Mouse (Mus musculus) heart, embryonic 15.5 days (tissue): Measurements from ENCODE around the gene Atxn3. TPM values are rescaled to one million over a fixed set of nuclear protein-coding genes. Genes with fewer than 3 reads are reported as not detected.
"Not testable (repeated sequence)": the region's sequence is repeated elsewhere in the genome, so short reads cannot be mapped to it uniquely, and the experiment has no call there.

Experiments
- ATAC-seq: fragments of 200-750 bp; cut with Nextera tagmentation; replicated peaks from 2 replicates; pipeline ENCODE4 v1.8.0; 2017; ENCODE audit warnings: low read depth, moderate TSS enrichment; ENCODE audit not compliant: insufficient number of reproducible peaks, insufficient read depth, low FRiP score
- H3K27ac ChIP-seq: fragments of 300-500 bp; sonication (generic); 2 replicates; pipeline ENCODE4 v1.5.1; 2015; ENCODE audit warnings: mild to moderate bottlenecking, inconsistent platforms
- H3K27me3 ChIP-seq: fragments of 300-500 bp; sonication (generic); 2 replicates; pipeline ENCODE4 v1.6.1; 2015; ENCODE audit warnings: inconsistent platforms
- H3K36me3 ChIP-seq: fragments of 300-500 bp; sonication (generic); 2 replicates; pipeline ENCODE4 v1.6.1; 2015; ENCODE audit warnings: mild to moderate bottlenecking, inconsistent platforms
- H3K4me1 ChIP-seq: fragments of 300-500 bp; sonication (generic); replicated peaks from 2 replicates; pipeline ENCODE4 v1.6.1; 2015; ENCODE audit warnings: inconsistent platforms
- H3K4me2 ChIP-seq: fragments of 300-500 bp; sonication (generic); 2 replicates; pipeline ENCODE4 v1.6.1; 2015; ENCODE audit warnings: inconsistent platforms, mild to moderate bottlenecking, moderate library complexity
- H3K4me3 ChIP-seq: fragments of 300-500 bp; sonication (generic); 2 replicates; pipeline ENCODE4 v1.5.1; 2015; ENCODE audit warnings: mild to moderate bottlenecking, inconsistent platforms
- H3K9ac ChIP-seq: fragments of 300-500 bp; sonication (generic); 2 replicates; pipeline ENCODE4 v1.6.1; 2015; ENCODE audit warnings: mild to moderate bottlenecking, inconsistent platforms
- H3K9me3 ChIP-seq: fragments of 300-500 bp; sonication (generic); replicated peaks from 2 replicates; pipeline ENCODE4 v1.6.1; 2016; ENCODE audit warnings: inconsistent platforms
- WGBS: fragments of 180-500 bp; shearing (Covaris S2); methylation state at CpG from one replicate; pipeline ENCODE4 v1.1.7; 2015; ENCODE audit warnings: mixed read lengths; 5-methylcytosine and 5-hydroxymethylcytosine counted together
- polyA plus RNA-seq: library from polyadenylated mRNA; unstranded; fragments of >200 nt; fragmentation: Nextera tagmentation; extraction: Ambion mirVana; gene quantifications from 2 replicates; pipeline ENCODE4 v1.2.1, GENCODE M21; 2015

Atxn3 gene
- polyA plus RNA-seq, 1 experiment from 2014 or later = 7.8 TPM

DNA sequence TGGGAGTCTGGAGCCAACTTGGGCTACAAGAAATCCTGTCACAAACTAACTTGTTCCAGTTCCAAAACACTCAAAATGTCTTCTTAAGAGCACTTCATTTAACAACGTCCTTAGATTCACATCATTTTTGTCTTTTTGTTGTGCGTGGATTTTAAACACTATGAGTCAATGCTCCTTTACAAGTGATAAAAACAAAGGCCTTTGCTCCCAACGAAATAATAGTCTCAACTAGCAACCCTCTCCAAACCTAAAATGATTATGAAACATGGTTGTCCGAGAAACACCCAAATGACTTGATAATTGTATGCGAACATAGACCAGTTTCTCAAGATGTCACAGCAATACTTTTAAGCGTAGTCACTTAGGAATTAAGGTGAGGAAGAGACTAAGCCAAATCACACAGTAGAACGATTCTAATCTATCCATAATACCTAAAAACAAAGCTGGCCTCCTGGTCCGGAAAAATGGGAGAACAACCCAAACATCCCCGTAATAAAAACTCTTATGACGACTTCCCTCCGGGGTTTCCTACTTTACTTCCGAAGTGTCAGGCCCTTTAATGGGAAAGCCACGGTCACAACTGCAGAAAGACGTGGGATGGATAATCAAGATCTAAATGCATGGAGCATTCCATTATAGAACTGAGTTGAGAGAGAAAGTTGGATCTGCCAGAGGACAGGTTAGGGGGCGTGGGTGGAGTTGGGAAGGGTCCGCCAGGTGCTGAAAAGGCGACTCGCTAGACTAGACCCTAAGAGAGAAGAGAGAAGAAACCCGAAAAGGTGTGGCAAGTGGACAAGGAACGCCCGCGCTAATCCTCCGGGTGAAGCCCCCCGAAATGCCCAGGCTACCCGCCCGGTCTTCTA lies 736 bp downstream of the Atxn3 start:
- no peaks in the 10 kb centered on the region for H3K9me3 ChIP-seq
- peak overlapping the region; percentile 65 for H3K4me2 ChIP-seq
- peaks cover 8% of the 10 kb centered on the region for H3K4me1 ChIP-seq
- ATAC-seq = peak; percentile 28
- peak overlapping the region; percentile 60 for H3K27ac ChIP-seq
- H3K27me3 ChIP-seq = no peaks in the 10 kb centered on the region
- WGBS = 10% methylated on average over 26 of the region's 26 CpGs
- peak overlapping the region; percentile 83 for H3K4me3 ChIP-seq
- peak overlapping the region; percentile 80 for H3K9ac ChIP-seq
- H3K36me3 ChIP-seq = no peaks in the 10 kb centered on the region

DNA sequence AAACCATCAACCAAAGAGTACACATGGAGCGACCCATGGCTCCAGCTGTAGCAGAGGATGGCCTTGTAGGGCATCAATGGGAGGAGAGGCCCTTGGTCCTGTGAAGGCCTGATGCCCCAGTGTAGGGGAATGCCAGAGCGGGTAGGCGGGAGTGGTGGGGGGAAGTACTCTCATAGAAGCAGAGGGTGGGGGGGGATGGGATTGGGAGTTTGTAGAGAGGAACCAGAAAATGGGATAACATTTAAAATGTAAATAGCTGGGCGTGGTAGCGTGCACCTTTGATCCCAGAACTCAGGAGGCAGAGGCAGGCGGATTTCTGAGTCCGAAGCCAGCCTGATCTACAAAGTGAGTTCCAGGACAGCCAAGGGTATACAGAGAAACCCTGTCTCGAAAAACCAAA lies 2.2 kb downstream of the Atxn3 start:
- not testable (repeated sequence) for H3K4me1 ChIP-seq, H3K27me3 ChIP-seq, H3K4me3 ChIP-seq, H3K9ac ChIP-seq, ATAC-seq, H3K4me2 ChIP-seq, H3K9me3 ChIP-seq, H3K36me3 ChIP-seq, H3K27ac ChIP-seq
- WGBS = 90% methylated on average over 8 of the region's 8 CpGs

DNA sequence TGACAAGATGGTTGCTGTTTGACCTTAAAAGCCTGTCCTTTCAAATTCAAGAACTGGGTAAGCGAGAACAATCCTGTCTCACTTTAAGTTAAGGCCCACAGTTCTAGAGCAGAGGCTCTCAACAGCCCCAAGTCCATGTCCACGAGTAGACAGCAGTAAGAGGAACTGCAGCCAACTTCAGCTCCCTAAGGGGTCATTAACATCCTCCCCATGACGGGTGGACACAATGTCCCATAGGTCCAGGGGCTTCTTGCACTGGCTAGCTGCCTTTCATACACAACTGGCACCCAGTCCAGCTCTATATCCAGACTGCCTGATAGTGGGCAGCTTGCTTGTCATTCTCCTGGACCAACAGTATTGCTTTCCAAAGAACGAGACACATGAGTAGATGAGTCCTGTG lies 9.2 kb downstream of the Atxn3 start:
- H3K27me3 ChIP-seq = no peaks in the 10 kb centered on the region
- H3K27ac ChIP-seq = no peak overlapping the region
- H3K4me2 ChIP-seq = no peak overlapping the region
- H3K9me3 ChIP-seq = no peaks in the 10 kb centered on the region
- H3K9ac ChIP-seq = no peak overlapping the region
- no peaks in the 10 kb centered on the region for H3K4me1 ChIP-seq
- H3K36me3 ChIP-seq = peaks cover 27% of the 10 kb centered on the region
- ATAC-seq = no peak
- WGBS = 61% methylated on average over 4 of the region's 4 CpGs
- H3K4me3 ChIP-seq = no peak overlapping the region

DNA sequence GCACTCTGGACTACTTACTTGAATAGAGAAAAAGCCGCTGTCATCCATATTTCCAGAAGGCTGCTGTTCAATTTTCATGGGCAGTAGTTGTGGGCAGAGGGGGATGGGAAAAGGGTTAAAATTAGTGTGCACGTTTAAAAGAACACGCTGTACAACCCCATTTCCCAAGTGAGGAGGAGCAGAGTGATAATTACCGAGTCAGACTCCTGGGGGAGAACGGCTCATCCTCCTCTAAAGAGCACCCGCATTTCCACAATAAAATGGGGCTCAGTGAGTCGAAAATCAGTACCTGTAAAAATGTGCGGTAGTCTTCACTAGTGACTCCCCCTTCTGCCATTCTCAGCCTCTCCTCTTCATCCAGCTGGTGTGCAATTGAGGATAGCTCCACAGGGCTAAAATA lies 10.1 kb downstream of the Atxn3 start:
- 88% methylated on average over 8 of the region's 8 CpGs for WGBS
- no peak overlapping the region for H3K4me2 ChIP-seq
- H3K36me3 ChIP-seq = peaks cover 27% of the 10 kb centered on the region
- no peak overlapping the region for H3K27ac ChIP-seq
- H3K4me3 ChIP-seq = no peak overlapping the region
- no peaks in the 10 kb centered on the region for H3K9me3 ChIP-seq
- H3K9ac ChIP-seq = no peak overlapping the region
- ATAC-seq = no peak
- H3K27me3 ChIP-seq = no peaks in the 10 kb centered on the region
- H3K4me1 ChIP-seq = no peaks in the 10 kb centered on the region

DNA sequence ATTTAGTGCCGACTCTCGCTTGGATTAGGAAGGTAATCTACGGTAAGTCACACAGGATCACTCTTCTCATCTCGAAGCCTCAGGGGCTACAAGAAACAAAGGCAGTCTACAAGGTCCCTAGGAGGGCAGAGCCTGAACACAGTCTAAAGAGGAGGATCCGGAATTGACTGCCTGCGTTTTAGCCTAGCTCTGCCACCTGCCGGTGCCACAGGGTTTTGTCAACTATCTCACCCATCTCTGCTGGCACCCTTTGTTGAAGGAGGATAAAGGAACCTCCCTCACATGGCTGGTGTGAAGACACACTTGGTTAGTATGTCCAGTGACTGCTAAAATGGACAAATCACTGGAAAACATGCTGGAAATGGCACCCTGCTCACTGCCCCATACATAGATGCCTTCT lies 20.5 kb downstream of the Atxn3 start:
- Histone ChIP-seq H3K9me3 (no peaks in the 10 kb centered on the region), H3K4me1 (no peaks in the 10 kb centered on the region), H3K4me2 (no peak overlapping the region), H3K36me3 (peaks cover 59% of the 10 kb centered on the region), H3K9ac (no peak overlapping the region), H3K27ac (no peak overlapping the region), H3K4me3 (no peak overlapping the region), H3K27me3 (no peaks in the 10 kb centered on the region)
- 87% methylated on average over 7 of the region's 7 CpGs for WGBS
- ATAC-seq = no peak

DNA sequence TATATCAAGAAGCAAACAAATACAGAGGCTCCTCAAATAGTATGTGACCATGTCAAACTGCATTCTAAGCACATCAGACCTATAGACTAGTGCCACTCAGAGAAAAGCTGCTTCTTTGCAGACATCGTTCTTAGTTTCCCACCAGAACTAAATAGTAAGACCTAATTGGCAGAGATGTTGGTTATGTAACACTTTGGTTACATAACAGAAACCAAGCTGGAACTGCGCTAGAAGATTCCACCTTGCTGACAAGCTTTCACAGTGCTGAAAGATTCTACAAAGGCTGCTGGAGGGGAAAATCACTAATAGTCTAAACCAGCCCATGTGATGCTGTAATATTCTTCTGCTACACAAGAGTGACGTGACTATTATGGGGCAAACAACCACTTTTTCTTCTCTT lies 22.8 kb downstream of the Atxn3 start:
- ATAC-seq = no peak
- Histone ChIP-seq H3K4me3 (no peak overlapping the region), H3K9ac (no peak overlapping the region), H3K9me3 (no peaks in the 10 kb centered on the region), H3K36me3 (peaks cover 56% of the 10 kb centered on the region), H3K4me2 (no peak overlapping the region), H3K27ac (no peak overlapping the region), H3K27me3 (no peaks in the 10 kb centered on the region), H3K4me1 (no peaks in the 10 kb centered on the region)
- 95% methylated on average over 3 of the region's 3 CpGs for WGBS

DNA sequence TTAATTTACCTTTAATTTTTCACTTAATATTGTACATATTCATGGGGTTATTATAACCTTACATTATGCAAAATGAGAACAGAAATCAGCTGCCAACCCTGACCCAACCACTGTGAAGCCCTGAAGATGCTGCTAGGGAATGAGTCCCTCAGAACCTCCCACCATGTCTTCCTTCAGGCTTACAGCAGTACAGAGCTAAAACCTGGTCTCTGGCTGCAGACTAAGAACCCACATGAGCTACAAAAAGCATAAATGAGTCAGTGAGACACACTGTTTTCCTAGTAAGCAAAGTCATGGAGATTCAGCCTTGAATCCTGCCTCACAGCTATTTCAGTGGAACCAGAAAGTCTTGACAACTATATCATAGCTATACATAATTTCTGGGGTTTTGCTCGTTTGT lies 29.6 kb downstream of the Atxn3 start:
- no peak for ATAC-seq
- peaks cover 55% of the 10 kb centered on the region for H3K36me3 ChIP-seq
- no peak overlapping the region for H3K4me3 ChIP-seq
- H3K4me2 ChIP-seq = no peak overlapping the region
- no peak overlapping the region for H3K27ac ChIP-seq
- H3K27me3 ChIP-seq = no peaks in the 10 kb centered on the region
- no peaks in the 10 kb centered on the region for H3K9me3 ChIP-seq
- H3K9ac ChIP-seq = no peak overlapping the region
- 72% methylated on average over 1 of the region's 1 CpGs for WGBS
- H3K4me1 ChIP-seq = no peaks in the 10 kb centered on the region

DNA sequence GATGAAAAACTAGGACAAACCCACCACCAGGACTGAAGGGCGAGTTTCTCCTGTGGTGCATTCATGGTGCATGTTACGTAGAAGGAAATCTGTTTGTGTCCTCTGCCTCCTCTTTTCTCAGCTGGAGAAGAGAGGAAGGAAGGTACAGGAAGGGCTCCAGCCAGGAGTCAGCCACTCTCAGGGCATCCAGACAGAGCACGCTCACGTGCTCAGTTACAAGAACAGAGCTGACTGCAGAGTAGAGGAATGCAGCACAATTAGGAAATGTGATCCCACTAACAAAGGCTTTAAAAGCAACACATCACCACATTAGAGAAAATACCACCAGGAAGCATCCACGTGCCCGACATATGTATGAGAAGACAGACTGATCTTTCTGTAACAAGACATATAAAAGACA lies 35.7 kb downstream of the Atxn3 start:
- H3K4me3 ChIP-seq = no peak overlapping the region
- WGBS = 70% methylated on average over 6 of the region's 6 CpGs
- H3K36me3 ChIP-seq = peaks cover 22% of the 10 kb centered on the region
- no peak overlapping the region for H3K9ac ChIP-seq
- H3K4me2 ChIP-seq = no peak overlapping the region
- H3K27ac ChIP-seq = no peak overlapping the region; the same call in 1 of the 2 replicates
- H3K4me1 ChIP-seq = no peaks in the 10 kb centered on the region
- ATAC-seq = no peak
- H3K9me3 ChIP-seq = no peaks in the 10 kb centered on the region
- H3K27me3 ChIP-seq = no peaks in the 10 kb centered on the region

DNA sequence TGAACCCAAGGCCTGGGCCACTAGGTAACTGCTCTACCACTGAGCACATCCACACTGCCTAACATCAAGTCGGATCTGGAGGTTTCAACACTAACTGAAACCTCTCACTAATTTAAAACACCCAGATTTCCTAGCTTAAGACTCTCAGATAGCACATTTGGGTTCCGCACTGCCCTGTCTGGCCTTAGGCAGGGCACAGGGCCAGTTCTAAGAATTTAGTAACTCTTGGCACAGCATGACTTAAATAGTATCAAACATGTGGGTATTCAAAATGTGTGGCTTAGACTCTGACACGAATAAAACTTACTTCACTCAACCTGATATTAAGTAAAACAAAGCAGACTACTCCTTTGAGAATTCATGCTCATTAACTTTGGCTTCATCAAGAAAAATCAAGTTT lies 38.2 kb downstream of the Atxn3 start:
- WGBS = 69% methylated on average over 3 of the region's 3 CpGs
- Histone ChIP-seq H3K4me2 (no peak overlapping the region), H3K27me3 (no peaks in the 10 kb centered on the region)

DNA sequence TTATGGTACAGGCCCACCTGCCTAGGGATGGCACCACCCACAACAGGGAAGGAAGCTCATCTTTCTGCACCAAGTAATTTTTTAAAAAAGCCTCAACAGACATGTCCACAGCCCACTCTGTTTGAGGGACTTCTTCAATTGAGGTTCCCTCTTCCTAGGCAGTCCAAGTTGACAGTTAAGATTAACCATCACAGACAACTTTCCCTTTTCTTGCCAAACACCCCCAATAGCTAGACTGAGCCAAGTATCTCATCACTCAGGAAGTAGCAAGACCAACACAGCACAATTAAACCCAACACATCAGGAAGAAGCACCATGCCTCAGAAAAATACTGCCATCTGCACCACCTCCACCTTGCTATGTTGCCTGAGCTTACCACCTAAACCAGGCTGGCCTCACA lies 40.9 kb downstream of the Atxn3 start:
- no peak overlapping the region for H3K4me3 ChIP-seq
- no peak overlapping the region for H3K27ac ChIP-seq
- ATAC-seq = no peak
- H3K4me1 ChIP-seq = 0 out of 2 replicates have a peak, but pooled peaks cover 4% of the 10 kb centered on the region
- H3K9me3 ChIP-seq = no peaks in the 10 kb centered on the region
- H3K9ac ChIP-seq = no peak overlapping the region
- peaks cover under 1% of the 10 kb centered on the region; the same call in 1 of the 2 replicates for H3K36me3 ChIP-seq
- no peaks in the 10 kb centered on the region for H3K27me3 ChIP-seq
- H3K4me2 ChIP-seq = no peak overlapping the region

More for the DNA sequence above, 38.2 kb downstream of the Atxn3 start:
- Histone ChIP-seq H3K9ac (no peak overlapping the region), H3K4me3 (no peak overlapping the region), H3K4me1 (no peaks in the 10 kb centered on the region), H3K9me3 (no peaks in the 10 kb centered on the region), H3K36me3 (peaks cover 8% of the 10 kb centered on the region), H3K27ac (no peak overlapping the region)
- no peak for ATAC-seq

DNA sequence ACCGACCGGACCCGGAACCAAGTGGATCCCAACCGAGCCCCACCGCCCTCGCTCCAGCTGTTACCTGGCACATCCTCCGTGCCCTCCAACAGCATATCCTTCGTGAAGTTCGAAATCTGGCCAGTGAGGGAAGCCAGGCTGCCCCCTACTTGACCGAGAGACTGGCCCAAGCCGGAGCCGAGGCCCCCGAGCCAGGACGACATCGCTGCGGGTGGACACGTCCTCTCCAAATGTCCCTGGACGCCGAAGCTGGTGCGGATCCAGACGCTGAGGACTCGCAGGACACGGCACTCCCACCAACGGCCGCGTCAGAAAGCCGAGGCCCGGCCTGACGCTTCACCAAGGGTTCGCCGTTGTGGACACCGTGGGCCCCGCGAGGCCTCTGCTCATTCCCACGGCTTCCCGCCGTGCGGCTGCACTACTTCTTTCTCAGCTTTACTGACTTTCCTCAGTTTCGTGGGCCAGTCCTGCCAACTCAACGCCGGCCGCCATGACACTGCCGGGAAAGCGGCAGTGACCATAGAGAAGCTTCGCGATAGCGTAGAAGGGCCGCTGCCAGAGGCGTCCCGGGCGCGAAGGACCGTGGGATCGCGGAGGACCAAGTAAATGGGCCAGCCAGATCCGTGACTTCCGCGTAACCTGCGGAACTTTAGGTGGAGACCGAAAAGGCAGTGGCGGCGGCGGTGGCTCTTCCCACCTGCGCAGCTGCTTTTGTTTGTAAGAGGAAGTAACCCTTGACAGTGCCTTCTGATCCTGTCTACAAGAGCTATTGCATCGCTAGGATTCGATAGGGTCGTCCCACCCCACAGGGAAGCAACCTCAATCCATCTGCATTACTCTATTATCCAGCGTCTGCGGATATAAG lies 45.2 kb downstream of the Atxn3 start, which contains the start of gene Trip11:
Gene Trip11, minus strand, starts transcription at position 642 of the 865 bp plus-strand sequence.
- Histone ChIP-seq H3K4me3 (peak within 1 kb of the TSS; percentile 77), H3K4me2 (peak within 1 kb of the TSS; percentile 64), H3K27ac (peak within 1 kb of the TSS; percentile 89), H3K4me1 (peaks cover 20% of the 10 kb centered on the region), H3K36me3 (peaks cover 11% of the 10 kb centered on the region), H3K27me3 (no peaks in the 10 kb centered on the region), H3K9me3 (no peaks in the 10 kb centered on the region), H3K9ac (peak within 1 kb of the TSS; percentile 83)
- ATAC-seq = peak; percentile 95
- WGBS = under 1% methylated on average over 69 of the region's 69 CpGs
